Mouse (Mus musculus) yolk sac, embryonic 10.5 days (tissue): ENCODE measurements around the gene Insr.
"Not testable (repeated sequence)": the region's sequence is repeated elsewhere in the genome, so short reads cannot be mapped to it uniquely, and the experiment has no call there.

Source experiments
- DNase-seq: peaks from one replicate; pipeline ENCODE4 v3.0.0-alpha.2; 2017; ENCODE audit warnings: low spot score

Gene Insr

GRCm38 (mm10) chr8:3278934-3279720 lies at the start of gene Insr:
TSS of gene Insr (minus strand) at chr8:3279617.
- peak; percentile 95 for DNase-seq

DNA sequence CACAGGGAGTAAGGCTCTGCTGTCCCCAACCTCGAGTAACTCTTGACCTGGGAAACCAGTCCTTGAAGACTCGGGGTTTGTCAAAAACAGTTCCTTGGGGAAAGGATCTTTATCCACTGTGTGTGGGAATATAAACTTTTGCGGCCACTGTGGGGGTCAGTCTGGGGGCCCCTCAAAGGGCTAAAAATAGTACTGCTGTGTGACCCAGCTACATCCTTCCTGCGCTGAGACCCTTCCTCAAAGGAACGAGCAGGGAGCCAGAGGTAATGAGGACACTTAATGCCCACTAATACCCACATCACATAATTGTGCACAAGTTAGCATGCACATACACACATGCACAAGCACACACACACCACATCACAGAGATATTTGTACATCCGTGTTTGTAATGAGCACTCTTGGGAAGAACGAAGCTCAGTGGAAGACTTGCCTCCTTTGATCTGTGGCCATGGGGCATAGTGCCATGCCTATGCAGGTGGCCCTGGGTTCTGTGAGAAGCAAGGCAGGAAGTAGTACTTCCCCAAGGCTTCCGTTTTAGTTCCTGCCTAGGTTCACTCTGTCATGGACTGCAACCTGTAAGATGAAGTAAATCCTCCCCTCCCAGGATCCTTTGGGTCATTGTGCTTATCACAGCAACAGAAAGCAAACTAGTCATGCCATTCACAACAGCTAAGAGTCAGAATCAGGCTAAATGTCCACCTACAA lies 48.3 kb upstream of the Insr start:
- DNase-seq: no peak

- no peak for DNase-seq
These were observed 47.6 kb upstream of the Insr start for GRCm38 (mm10) chr8:3327056-3327455.

GRCm38 (mm10) chr8:3324253-3324652 lies 44.8 kb upstream of the Insr start:
- peak; percentile 17 for DNase-seq

- DNase-seq: not testable (repeated sequence)
These were observed 39.9 kb upstream of the Insr start for GRCm38 (mm10) chr8:3319267-3319666.

DNA sequence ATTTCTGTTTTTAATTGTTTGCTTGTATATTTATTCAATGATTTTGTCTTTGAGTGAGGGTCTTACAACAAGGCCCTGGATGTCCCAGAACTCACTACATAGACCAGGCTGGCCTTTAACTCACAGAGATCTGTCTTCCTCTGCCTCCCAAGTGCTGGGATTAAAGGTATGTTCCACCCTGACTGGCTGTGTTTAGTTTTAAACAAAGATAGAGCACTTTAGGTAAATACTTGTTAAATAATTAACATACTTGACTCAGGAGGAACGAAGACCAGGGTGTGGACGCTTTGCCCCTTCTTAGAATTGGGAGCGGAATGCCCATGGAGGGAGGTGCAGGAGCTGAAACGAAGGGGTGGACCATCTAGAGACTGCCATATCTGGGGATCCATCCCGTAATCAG lies 37.2 kb upstream of the Insr start:
- peak; percentile 53 for DNase-seq

- DNase-seq: no peak
These were observed 34.9 kb upstream of the Insr start for GRCm38 (mm10) chr8:3314345-3314744.

GRCm38 (mm10) chr8:3313843-3314242 lies 34.4 kb upstream of the Insr start:
- DNase-seq: peak; percentile 29

- not testable (repeated sequence) for DNase-seq
These were observed 34.0 kb upstream of the Insr start for GRCm38 (mm10) chr8:3313417-3313816.

DNA sequence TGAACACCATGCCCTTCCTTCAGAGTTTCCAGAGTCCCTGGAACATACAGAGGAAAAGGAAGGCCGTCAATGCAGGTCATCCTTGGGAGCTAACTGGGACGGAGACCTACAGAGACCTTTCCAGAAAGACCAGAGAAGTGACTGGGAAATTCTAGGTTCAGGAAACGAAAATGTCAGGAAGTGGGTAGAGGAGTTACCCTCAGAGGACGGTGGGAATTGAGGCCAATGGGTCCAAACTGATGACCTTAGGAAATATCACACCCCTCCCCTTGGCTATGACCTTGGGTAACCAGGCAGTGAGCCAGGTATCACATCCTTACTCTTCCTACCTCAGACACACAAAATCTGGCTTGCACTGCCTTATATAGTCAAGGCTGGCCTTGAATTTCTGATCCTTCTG lies 32.1 kb upstream of the Insr start:
- no peak for DNase-seq

GRCm38 (mm10) chr8:3309636-3310035 lies 30.2 kb upstream of the Insr start:
- no peak for DNase-seq

GRCm38 (mm10) chr8:3308205-3308800 lies 28.9 kb upstream of the Insr start:
- not testable (repeated sequence) for DNase-seq

- DNase-seq: no peak
These were observed 22.7 kb upstream of the Insr start for GRCm38 (mm10) chr8:3302131-3302530.

DNA sequence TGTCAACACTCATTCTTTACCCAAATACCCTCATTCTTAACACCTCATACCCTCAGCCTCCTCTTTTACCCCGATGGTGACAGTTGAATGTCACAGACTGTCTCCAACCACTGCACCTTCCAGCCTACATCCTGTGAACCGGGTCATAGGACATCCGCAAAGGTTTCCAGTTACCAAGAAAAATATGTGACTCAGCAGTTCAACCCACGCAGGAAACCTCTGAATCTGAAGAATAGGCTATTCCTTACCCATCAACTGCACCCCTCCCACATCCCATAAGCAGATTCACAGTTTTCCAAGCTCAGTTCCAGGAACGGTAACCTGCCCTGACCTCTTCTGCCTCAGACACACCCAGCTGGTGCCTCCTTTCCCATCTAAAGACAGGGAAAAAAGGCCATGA lies 19.9 kb upstream of the Insr start:
- DNase-seq: no peak

- DNase-seq: no peak
These were observed 6.4 kb upstream of the Insr start for GRCm38 (mm10) chr8:3285824-3286223.

DNA sequence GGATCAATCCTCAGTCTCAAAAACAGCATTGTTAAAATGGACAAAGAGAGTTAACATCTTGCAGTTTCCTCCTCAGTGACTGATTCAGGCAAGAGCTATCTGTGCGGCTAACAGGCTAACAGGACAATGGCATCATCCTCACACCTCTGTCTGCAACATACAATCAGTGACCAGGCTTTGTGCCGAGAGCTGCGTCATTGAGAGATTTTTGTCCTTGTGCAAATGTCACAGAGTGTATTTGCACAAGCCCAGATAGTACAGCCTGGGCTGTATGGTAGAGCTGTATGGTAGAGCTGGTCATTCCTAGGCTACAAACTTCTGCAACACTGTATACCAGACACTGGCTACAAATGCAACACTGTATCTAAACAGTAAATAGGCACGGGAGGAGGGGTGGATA lies 5.2 kb upstream of the Insr start:
- no peak for DNase-seq

GRCm38 (mm10) chr8:3281296-3281695 lies 1.9 kb upstream of the Insr start:
- DNase-seq: no peak

DNA sequence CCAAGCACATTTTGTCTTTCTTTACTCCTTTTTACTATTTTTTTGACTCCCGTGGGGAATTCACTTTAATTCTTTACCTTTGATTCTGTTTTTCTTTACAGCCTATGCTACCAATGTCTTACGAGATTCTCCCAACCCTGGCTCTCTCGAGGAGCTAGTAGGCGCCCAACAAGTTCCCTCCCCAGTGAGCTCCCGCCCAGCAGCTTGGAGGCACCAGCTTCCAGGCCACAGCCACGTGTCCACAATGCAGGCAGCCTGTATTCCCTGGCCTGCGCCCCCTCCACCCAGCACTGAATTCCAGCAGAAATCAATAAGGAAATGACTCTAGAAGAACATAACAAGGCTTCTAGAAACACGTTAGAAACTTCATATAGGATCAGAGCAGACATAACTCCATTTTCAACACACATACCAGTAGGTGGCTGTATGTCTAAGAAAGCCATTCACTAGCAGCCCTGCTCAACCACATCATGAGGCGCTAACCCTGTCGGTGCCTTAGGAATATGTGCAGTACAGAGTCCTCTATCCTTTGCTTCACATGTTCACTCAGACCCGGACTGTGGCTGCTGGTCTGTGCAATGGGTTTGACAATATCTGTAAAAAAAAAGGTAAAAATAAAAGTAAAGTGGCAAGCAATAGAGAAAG lies 971 bp upstream of the Insr start:
- DNase-seq: peak; percentile 61

DNA sequence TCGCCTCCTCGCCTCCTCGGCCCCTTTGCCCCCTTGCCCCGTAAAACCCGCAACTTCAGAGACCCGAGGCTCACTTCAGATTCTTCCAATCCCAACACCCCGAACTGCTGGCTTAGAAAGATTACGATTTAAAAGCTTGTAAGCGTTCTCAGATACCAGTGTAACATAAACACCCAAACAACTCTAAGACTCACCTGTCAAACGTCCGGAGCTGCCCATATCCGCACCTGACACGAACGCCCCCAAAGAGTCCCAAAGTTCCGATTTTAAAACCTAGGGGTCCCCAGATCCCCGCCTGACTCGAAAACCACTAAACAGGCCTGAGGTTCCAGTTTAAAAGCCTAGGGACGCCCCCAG lies 282 bp upstream of the Insr start:
- no peak for DNase-seq

DNA sequence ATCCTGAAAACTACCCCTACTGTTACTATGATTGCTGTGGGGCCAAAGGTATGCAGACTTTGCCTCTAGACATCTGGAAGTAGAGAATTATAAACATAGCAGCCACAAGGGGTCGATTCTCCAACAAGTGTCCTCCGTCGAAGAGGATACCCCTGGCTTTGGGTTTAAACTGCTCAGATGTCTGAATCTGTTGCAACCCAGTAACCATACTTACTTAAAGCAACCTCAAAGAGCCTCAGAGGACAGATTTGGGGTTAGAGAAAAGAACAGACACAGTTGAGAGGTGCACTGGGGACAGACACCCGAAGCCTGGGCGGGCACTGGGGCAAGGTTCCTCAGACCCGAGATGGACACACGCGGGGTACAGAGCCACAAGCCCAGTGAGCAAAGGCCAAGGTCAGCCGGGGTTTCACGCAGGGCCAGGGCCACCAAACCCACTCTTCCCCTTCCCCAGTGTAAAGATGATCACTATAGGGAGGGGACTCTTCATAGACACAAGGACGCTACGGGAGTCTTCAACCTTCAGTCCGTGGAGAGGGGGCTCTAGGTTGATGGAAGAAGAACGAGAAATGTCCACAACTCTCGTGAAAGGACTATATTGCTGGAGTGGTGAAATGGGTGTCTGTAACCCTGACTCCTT lies 1.1 kb downstream of the Insr start:
- peak; percentile 41 for DNase-seq

GRCm38 (mm10) chr8:3277266-3277665 lies 2.2 kb downstream of the Insr start:
- no peak for DNase-seq

DNA sequence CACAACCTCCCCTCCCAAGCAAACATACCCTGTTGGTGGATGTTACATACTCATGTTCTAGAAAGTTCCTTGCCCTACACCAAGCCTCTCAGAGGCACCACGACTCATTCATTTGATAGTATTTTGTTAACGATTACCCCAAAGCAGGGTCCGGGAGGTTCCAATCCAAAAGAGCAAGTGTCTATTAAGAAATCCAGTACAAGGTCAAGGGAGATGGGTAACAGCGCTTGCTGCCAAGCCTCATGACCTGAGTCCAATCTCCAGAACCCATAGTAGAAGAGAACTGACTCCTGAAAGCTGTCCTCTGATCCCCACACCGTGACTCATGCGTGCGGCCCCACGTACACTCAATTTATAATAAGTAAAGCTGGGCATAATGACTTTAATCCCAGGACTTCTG lies 3.4 kb downstream of the Insr start:
- no peak for DNase-seq
